Mouse (Mus musculus): Measurements from ENCODE around the gene Sort1.

DNA sequence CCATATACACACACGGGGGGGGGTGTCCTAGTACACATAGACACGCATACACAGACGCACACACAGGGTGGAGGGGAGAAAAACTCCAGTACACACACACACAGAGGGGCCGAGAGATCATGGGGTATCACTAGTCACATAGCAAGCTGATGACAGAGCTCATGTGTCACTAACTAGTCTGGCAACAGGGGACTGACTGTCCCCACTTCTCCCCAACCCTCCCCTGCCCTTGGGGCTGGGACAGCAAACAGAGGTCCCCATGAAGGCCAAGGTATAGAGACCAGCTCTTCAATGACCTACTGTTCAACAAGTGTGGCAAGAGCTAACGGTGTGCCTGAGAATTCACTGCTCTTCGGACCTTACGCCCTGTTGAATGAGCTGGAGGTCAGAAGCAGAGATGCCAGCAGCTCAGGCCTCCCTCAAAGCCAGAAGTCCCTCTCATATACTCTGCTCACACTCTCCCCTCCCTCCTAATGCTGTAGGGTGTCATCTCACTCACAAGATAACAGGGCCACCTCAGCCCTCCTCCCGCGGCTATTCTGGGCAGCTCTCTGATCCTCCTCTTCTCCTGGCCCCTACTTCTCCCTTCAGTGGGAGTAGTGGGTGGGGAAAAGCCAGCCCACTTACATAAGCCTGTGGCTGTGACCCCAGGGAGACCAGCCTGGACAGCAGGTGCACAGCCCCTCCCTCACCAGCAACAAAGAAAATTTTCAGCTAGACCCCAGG lies 80.6 kb downstream of the Sort1 start, which contains the start of gene Mybphl:
- TF ChIP-seq CTCF (IDR thresholded peaks at IDR 0.05; ENCODE audit: borderline replicate concordance, insufficient read depth, low read length) (no peak), POLR2A (IDR thresholded peaks at IDR 0.05; ENCODE audit: low read depth, low read length) (no peak)

Measured in embryonic fibroblast, embryonic 13.5 days (primary cell).